Mouse (Mus musculus) inflammation-experienced regulatory T-cells, adult 16 weeks (primary cell): ENCODE results near the gene Dcbld1. TPM values are rescaled to one million over a fixed set of nuclear protein-coding genes. Genes with fewer than 3 reads are reported as not detected.

ENCODE experiments used
- polyA plus RNA-seq: library from polyadenylated mRNA; unstranded; fragments of 100-300 nt; shearing (Covaris generic); gene quantifications from one replicate; pipeline ENCODE4 v1.2.1, GENCODE M21; 2017

Gene Dcbld1
- 0.06 TPM for polyA plus RNA-seq

GRCm38 (mm10) chr10:52233301-52233968 lies at the start of gene Dcbld1:
Gene Dcbld1 (plus strand): TSS chr10:52233619.

DNA sequence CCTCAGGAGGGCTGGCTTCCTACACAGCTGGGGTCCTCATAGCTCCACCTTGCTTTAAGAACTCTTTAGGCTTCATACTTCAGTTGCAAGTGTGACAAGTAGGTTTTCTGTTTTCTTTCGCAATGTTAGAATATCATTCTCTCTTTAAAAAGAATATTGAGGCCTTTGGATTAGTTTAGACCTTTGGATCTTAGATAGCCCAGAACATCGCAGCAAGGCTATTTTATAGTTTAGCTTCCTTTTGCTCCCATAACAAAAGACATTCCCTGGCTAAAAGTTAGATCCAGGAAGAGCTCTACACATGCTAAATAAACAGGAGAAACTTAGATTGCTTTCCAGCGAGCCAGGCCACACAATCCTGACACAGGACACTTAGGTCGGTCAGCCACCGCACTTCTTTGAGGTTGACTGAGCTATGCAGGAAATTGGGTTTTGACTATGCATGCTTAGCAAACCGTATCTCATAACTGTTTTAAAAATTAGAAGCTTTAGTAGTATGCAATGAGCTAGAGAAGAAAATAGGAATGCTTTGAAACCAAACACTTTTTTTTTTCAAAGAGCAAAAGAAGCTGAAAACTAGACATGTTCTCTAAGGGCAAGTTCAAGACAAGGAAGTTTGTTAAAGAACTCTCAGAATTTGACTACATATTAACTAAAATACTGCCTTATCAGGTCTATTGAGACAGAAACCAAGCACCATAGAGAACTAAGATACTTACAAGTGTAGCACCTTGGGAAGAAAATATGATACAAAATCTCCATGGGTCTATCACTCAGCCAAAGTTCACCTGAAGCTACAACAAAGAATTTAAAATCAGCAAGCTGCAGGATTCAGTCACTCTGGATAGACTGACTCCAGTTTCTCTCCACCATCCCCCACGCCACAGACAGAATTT lies 38.2 kb upstream of the Dcbld1 start, which contains the start of gene Ros1:
Gene Ros1 (minus strand): TSS at position 288 of the 896 bp plus-strand sequence.

DNA sequence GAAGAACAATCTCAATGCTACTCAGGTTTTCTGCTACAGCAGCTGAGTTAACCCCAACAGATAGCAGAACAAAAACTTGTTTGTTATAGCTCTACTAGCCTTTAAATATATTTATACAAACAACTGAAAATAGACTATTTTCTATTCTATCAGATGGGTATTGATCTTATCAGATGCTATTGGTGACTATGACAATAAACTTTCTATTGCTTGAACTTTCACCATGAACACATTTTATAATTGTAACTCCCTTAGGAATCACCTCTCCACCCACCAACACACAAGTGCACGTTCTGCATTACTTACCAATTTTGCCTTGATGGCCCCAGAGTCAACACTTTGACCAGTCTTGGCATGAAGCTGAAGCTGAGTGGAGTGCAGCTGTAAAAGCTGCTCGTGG lies 125.0 kb downstream of the Dcbld1 start, which contains the start of gene Gm26741:
Gene Gm26741 (plus strand): TSS at position 301 of the 400 bp plus-strand sequence.

Other genes starting within 250 kb of the Dcbld1 start
- gene Vgll2, start 211.1 kb upstream of the Dcbld1 start, polyA plus RNA-seq = not detected
- not detected for gene Ros1, start 38.4 kb upstream of the Dcbld1 start, polyA plus RNA-seq
- gene Gm26741, start 125.1 kb downstream of the Dcbld1 start, polyA plus RNA-seq = 10.1 TPM
- 8.0 TPM for gene Gopc, start 148.5 kb downstream of the Dcbld1 start, polyA plus RNA-seq
- not detected for gene Nepn, start 155.4 kb downstream of the Dcbld1 start, polyA plus RNA-seq
- gene Nus1, start 183.9 kb downstream of the Dcbld1 start, polyA plus RNA-seq = 5.2 TPM